Mouse (Mus musculus) midbrain, embryonic 15.5 days (tissue): ENCODE results near the gene Zbtb20. TPM values are rescaled to one million over a fixed set of nuclear protein-coding genes. Genes with fewer than 3 reads are reported as not detected.

ENCODE experiments used
- ATAC-seq: fragments of 200-750 bp; cut with Nextera tagmentation; replicated peaks from 2 replicates; pipeline ENCODE4 v1.8.0; 2017; ENCODE audit warnings: moderate TSS enrichment
- H3K27ac ChIP-seq: fragments of 300-500 bp; sonication (generic); 2 replicates; pipeline ENCODE4 v1.5.1; 2015; ENCODE audit warnings: mild to moderate bottlenecking, inconsistent platforms
- H3K27me3 ChIP-seq: fragments of 300-500 bp; sonication (generic); replicated peaks from 2 replicates; pipeline ENCODE4 v1.6.1; 2015; ENCODE audit warnings: inconsistent platforms
- H3K36me3 ChIP-seq: fragments of 300-500 bp; sonication (generic); replicated peaks from 2 replicates; pipeline ENCODE4 v1.6.1; 2015; ENCODE audit warnings: inconsistent platforms
- H3K4me1 ChIP-seq: fragments of 300-500 bp; sonication (generic); 2 replicates; pipeline ENCODE4 v1.6.1; 2015; ENCODE audit warnings: inconsistent platforms
- H3K4me2 ChIP-seq: fragments of 300-500 bp; sonication (generic); 2 replicates; pipeline ENCODE4 v1.6.1; 2015; ENCODE audit warnings: inconsistent platforms, mild to moderate bottlenecking, moderate library complexity
- H3K4me3 ChIP-seq: fragments of 300-500 bp; sonication (generic); 2 replicates; pipeline ENCODE4 v1.5.1; 2015; ENCODE audit warnings: mild to moderate bottlenecking, inconsistent platforms
- H3K9ac ChIP-seq: fragments of 300-500 bp; sonication (generic); 2 replicates; pipeline ENCODE4 v1.6.1; 2015; ENCODE audit warnings: mild to moderate bottlenecking, inconsistent platforms
- H3K9me3 ChIP-seq: fragments of 300-500 bp; sonication (generic); 2 replicates; pipeline ENCODE4 v1.6.1; 2016; ENCODE audit warnings: inconsistent platforms
- WGBS: fragments of 180-500 bp; shearing (Covaris S2); methylation state at CpG from one replicate; pipeline ENCODE4 v1.1.7; 2015; ENCODE audit warnings: mixed read lengths; 5-methylcytosine and 5-hydroxymethylcytosine counted together
- polyA plus RNA-seq: library from polyadenylated mRNA; unstranded; fragments of >200 nt; fragmentation: Nextera tagmentation; extraction: Ambion mirVana; gene quantifications from 2 replicates; pipeline ENCODE4 v1.2.1, GENCODE M21; 2015

Zbtb20 gene
- polyA plus RNA-seq, 1 experiment from 2014 or later: 76.5 TPM

- ATAC-seq: 0 out of 2 replicates have a peak, but pooled peaks have one; percentile 33
- WGBS: 35% methylated on average over 1 of the region's 1 CpGs
- Histone ChIP-seq H3K9ac (no peak overlapping the region), H3K9me3 (no peaks in the 10 kb centered on the region), H3K27me3 (no peaks in the 10 kb centered on the region), H3K4me1 (no peaks in the 10 kb centered on the region), H3K4me2 (no peak overlapping the region), H3K27ac (no peak overlapping the region), H3K4me3 (no peak overlapping the region), H3K36me3 (no peaks in the 10 kb centered on the region)
Measured at GRCm38 (mm10) chr16:43172912-43173311, 297.2 kb downstream of the Zbtb20 start.

GRCm38 (mm10) chr16:43174815-43175214, 299.1 kb downstream of the Zbtb20 start:
- H3K36me3 ChIP-seq: no peaks in the 10 kb centered on the region
- no peaks in the 10 kb centered on the region for H3K27me3 ChIP-seq
- H3K4me3 ChIP-seq: no peak overlapping the region
- 94% methylated on average over 2 of the region's 2 CpGs for WGBS
- no peaks in the 10 kb centered on the region for H3K4me1 ChIP-seq
- H3K9ac ChIP-seq: no peak overlapping the region
- H3K27ac ChIP-seq: no peak overlapping the region
- no peak overlapping the region for H3K4me2 ChIP-seq
- no peaks in the 10 kb centered on the region for H3K9me3 ChIP-seq
- ATAC-seq: no peak

- Histone ChIP-seq H3K27me3 (no peaks in the 10 kb centered on the region), H3K27ac (no peak overlapping the region), H3K4me2 (no peak overlapping the region), H3K4me1 (no peaks in the 10 kb centered on the region), H3K9me3 (no peaks in the 10 kb centered on the region), H3K4me3 (no peak overlapping the region), H3K9ac (no peak overlapping the region), H3K36me3 (no peaks in the 10 kb centered on the region)
- 97% methylated on average over 1 of the region's 1 CpGs for WGBS
- no peak for ATAC-seq
Measured at GRCm38 (mm10) chr16:43181038-43181437, 305.4 kb downstream of the Zbtb20 start.

- WGBS: 96% methylated on average over 1 of the region's 1 CpGs
Measured at GRCm38 (mm10) chr16:43190390-43190789, 314.7 kb downstream of the Zbtb20 start.

GRCm38 (mm10) chr16:43191060-43191850, 315.6 kb downstream of the Zbtb20 start:
- no peak for ATAC-seq
- Histone ChIP-seq H3K4me3 (no peak overlapping the region), H3K27ac (no peak overlapping the region), H3K4me2 (no peak overlapping the region), H3K4me1 (no peaks in the 10 kb centered on the region), H3K9ac (no peak overlapping the region), H3K9me3 (no peaks in the 10 kb centered on the region), H3K36me3 (no peaks in the 10 kb centered on the region), H3K27me3 (no peaks in the 10 kb centered on the region)
- WGBS: 89% methylated on average over 9 of the region's 9 CpGs

More at GRCm38 (mm10) chr16:43190390-43190789, 314.7 kb downstream of the Zbtb20 start:
- no peak overlapping the region for H3K4me3 ChIP-seq
- H3K27me3 ChIP-seq: no peaks in the 10 kb centered on the region
- no peak overlapping the region for H3K4me2 ChIP-seq
- H3K9me3 ChIP-seq: no peaks in the 10 kb centered on the region
- ATAC-seq: no peak
- H3K4me1 ChIP-seq: no peaks in the 10 kb centered on the region
- H3K36me3 ChIP-seq: no peaks in the 10 kb centered on the region
- H3K27ac ChIP-seq: no peak overlapping the region
- H3K9ac ChIP-seq: no peak overlapping the region

GRCm38 (mm10) chr16:43193631-43194239, 318.1 kb downstream of the Zbtb20 start:
- no peak overlapping the region for H3K4me2 ChIP-seq
- H3K9ac ChIP-seq: no peak overlapping the region
- ATAC-seq: no peak
- 38% methylated on average over 6 of the region's 6 CpGs for WGBS
- H3K27me3 ChIP-seq: no peaks in the 10 kb centered on the region
- H3K9me3 ChIP-seq: no peaks in the 10 kb centered on the region
- H3K36me3 ChIP-seq: no peaks in the 10 kb centered on the region
- H3K27ac ChIP-seq: peak overlapping the region; percentile 48; the same call in 1 of the 2 replicates
- H3K4me1 ChIP-seq: no peaks in the 10 kb centered on the region
- no peak overlapping the region for H3K4me3 ChIP-seq

- no peaks in the 10 kb centered on the region for H3K27me3 ChIP-seq
- no peak overlapping the region for H3K27ac ChIP-seq
- no peak overlapping the region for H3K4me2 ChIP-seq
- H3K36me3 ChIP-seq: no peaks in the 10 kb centered on the region
- 80% methylated on average over 4 of the region's 4 CpGs for WGBS
- no peak for ATAC-seq
- no peak overlapping the region for H3K9ac ChIP-seq
- no peaks in the 10 kb centered on the region for H3K4me1 ChIP-seq
- no peak overlapping the region for H3K4me3 ChIP-seq
- H3K9me3 ChIP-seq: no peaks in the 10 kb centered on the region
Measured at GRCm38 (mm10) chr16:43217336-43218006, 341.8 kb downstream of the Zbtb20 start.

- H3K4me2 ChIP-seq: no peak overlapping the region
- no peak overlapping the region for H3K4me3 ChIP-seq
- H3K4me1 ChIP-seq: no peaks in the 10 kb centered on the region
- no peaks in the 10 kb centered on the region for H3K9me3 ChIP-seq
- no peak overlapping the region for H3K9ac ChIP-seq
- H3K27me3 ChIP-seq: no peaks in the 10 kb centered on the region
- no peak overlapping the region for H3K27ac ChIP-seq
- ATAC-seq: no peak
- no peaks in the 10 kb centered on the region for H3K36me3 ChIP-seq
- WGBS: 98% methylated on average over 1 of the region's 1 CpGs
Measured at GRCm38 (mm10) chr16:43219367-43219766, 343.7 kb downstream of the Zbtb20 start.

- no peak for ATAC-seq
- Histone ChIP-seq H3K4me1 (no peaks in the 10 kb centered on the region), H3K27ac (no peak overlapping the region), H3K9me3 (no peaks in the 10 kb centered on the region), H3K4me2 (no peak overlapping the region), H3K9ac (no peak overlapping the region), H3K4me3 (no peak overlapping the region), H3K27me3 (no peaks in the 10 kb centered on the region), H3K36me3 (no peaks in the 10 kb centered on the region)
- WGBS: 66% methylated on average over 4 of the region's 4 CpGs
Measured at GRCm38 (mm10) chr16:43221313-43221712, 345.6 kb downstream of the Zbtb20 start.

- Histone ChIP-seq H3K27me3 (no peaks in the 10 kb centered on the region), H3K4me3 (no peak overlapping the region)
- whole genome bisulfite sequencing: 48% methylated on average over 4 of the region's 4 CpGs
Measured at GRCm38 (mm10) chr16:43230253-43230652, 354.6 kb downstream of the Zbtb20 start.

GRCm38 (mm10) chr16:43234249-43234648, 358.6 kb downstream of the Zbtb20 start:
- H3K36me3 ChIP-seq: no peaks in the 10 kb centered on the region
- no peaks in the 10 kb centered on the region for H3K9me3 ChIP-seq
- H3K4me1 ChIP-seq: 0 out of 2 replicates have a peak, but pooled peaks cover 3% of the 10 kb centered on the region
- H3K4me2 ChIP-seq: no peak overlapping the region
- H3K27me3 ChIP-seq: no peaks in the 10 kb centered on the region
- ATAC-seq: no peak
- no peak overlapping the region for H3K27ac ChIP-seq
- H3K4me3 ChIP-seq: no peak overlapping the region
- no peak overlapping the region for H3K9ac ChIP-seq

More at GRCm38 (mm10) chr16:43230253-43230652, 354.6 kb downstream of the Zbtb20 start:
- H3K27ac ChIP-seq: no peak overlapping the region
- H3K9ac ChIP-seq: no peak overlapping the region
- ATAC-seq: no peak
- no peaks in the 10 kb centered on the region for H3K4me1 ChIP-seq
- H3K4me2 ChIP-seq: no peak overlapping the region
- H3K9me3 ChIP-seq: no peaks in the 10 kb centered on the region
- H3K36me3 ChIP-seq: no peaks in the 10 kb centered on the region

GRCm38 (mm10) chr16:43235317-43235716, 359.6 kb downstream of the Zbtb20 start:
- no peaks in the 10 kb centered on the region for H3K27me3 ChIP-seq
- no peaks in the 10 kb centered on the region for H3K9me3 ChIP-seq
- no peak overlapping the region for H3K4me2 ChIP-seq
- no peak overlapping the region for H3K4me3 ChIP-seq
- H3K36me3 ChIP-seq: no peaks in the 10 kb centered on the region
- H3K27ac ChIP-seq: no peak overlapping the region
- ATAC-seq: no peak
- H3K4me1 ChIP-seq: 0 out of 2 replicates have a peak, but pooled peaks cover 3% of the 10 kb centered on the region
- H3K9ac ChIP-seq: no peak overlapping the region
- 67% methylated on average over 7 of the region's 7 CpGs for WGBS
